Mouse (Mus musculus): ENCODE results near the gene Dedd2.
"Not testable (repeated sequence)": the region's sequence is repeated elsewhere in the genome, so short reads cannot be mapped to it uniquely, and the experiment has no call there.

Gene Dedd2

DNA sequence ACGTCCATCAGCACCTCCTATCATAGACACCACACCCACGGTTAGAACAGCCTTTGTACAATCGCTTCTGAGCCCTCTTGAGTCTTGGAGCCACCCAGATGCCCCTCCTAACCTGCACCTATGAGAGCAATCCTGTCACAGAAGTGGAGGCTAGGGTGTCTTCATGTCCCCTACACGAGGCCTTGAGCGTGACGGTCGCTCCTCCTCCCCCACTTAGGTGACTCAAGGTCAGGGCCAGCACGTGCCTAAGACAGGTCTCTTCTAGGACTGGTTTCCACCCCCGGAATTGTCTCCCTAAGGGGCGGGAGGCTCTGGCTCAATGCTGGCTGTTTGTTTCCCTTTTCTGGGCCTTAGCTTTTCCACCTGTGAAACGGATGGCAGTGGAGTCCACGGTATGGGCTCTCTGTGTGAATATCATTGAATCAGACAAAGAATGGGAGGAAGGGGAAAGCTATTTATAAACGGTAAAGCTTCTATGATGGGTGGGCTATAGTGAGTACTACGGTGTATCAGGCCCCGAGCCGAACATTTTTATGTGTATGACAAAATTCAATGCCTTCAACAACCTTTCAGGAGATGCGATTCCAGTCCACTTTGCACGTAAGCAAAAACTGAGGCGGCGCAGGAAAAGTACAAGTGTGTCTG, at the start of gene Dedd2:
TSS of gene Dedd2 (minus strand) at position 159 of the 645 bp plus-strand sequence.
- no peak for DNase-seq (ENCODE audit: low spot score)

DNA sequence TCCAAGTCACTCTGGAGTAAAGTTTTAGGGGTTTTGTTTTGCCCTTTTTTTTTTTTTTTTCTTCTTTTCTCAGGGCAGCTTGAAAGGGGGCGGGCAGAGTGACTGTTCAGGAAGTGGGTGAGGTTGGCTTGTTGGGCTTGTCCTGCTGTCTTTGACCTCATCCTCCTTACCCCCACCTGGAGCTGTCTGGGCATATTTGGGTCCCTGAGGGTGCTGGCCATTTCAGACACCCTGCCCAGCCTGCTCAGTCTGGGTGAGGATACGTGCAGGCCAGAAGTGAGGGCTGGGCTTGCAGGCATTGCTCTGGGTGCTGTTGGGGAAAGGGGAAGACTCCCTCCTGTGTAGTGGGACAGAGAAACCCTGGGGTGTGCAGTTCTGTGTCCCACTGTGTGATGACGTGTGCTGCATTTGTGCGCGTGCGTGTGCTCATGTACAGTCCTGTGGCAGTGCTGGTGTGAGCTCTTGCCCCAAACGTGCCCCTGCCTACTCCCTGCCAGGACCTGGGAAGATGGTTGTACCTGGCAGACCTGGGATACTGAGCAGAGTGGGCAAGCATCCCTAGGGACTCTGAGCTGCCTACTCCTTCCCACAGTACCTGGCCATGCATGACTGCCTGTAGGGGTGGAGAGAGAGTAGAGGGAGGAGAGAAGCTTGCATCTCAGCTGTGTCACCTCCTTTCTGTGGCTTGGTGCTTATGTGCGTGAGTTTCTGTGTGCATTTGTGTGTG, 49.3 kb upstream of the Dedd2 start:
- no peak for DNase-seq (ENCODE audit: low spot score)

DNA sequence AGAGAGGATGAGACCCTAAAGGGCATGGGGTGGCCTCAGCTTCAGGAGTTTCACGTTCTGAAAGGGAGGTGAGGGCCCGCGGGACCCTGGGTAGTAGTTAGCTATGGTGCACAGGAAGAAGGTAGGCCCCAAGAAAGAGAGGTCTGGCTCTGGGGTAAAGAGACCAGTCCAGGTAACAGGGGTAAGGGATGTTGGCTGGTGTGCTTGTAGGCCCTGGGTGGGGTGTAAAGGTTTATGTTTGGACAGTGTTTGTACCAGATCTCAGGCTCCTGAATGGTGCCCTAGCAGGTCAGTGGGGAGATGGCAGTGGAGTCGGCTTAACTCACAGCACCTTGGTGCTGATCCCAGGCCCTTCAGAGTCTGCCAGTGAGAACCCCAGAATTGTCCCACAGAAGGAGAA, 48.6 kb upstream of the Dedd2 start:
- no peak for DNase-seq (ENCODE audit: low spot score)

- no peak for DNase-seq (ENCODE audit: low spot score)
Observed at GRCm38 (mm10) chr7:25268588-25268987, 48.2 kb upstream of the Dedd2 start.

- DNase-seq (ENCODE audit: low spot score) = peak; percentile 93
Observed at GRCm38 (mm10) chr7:25267751-25268463, 47.5 kb upstream of the Dedd2 start.

DNA sequence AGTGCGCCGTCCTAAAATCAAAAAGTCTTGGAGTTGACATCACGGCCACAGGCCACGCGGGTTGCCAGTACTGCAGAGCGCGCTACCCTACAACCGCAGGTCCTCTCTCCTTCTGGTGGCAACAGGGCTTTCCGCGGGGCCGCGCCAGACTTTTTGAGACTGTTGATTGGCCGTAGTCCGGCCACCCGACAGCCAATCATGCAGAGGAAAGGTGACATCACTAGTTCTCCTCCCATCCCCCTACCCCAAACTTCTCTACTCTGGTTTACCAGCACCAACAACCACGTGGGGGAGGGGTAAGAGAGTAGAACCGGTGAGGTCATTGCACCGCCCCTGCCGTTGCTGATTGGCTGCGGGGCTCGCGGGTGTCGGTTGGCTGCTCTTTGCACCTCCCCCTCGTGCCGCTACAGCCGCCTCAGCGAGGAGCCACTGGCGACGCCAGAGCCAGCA, 46.9 kb upstream of the Dedd2 start, which contains the start of gene Cic:
TSS of gene Cic (plus strand) at position 404 of the 450 bp plus-strand sequence.
- DNase-seq (ENCODE audit: low spot score) = peak; percentile 90

GRCm38 (mm10) chr7:25266180-25266962, 46.0 kb upstream of the Dedd2 start:
- DNase-seq (ENCODE audit: low spot score) = no peak

DNA sequence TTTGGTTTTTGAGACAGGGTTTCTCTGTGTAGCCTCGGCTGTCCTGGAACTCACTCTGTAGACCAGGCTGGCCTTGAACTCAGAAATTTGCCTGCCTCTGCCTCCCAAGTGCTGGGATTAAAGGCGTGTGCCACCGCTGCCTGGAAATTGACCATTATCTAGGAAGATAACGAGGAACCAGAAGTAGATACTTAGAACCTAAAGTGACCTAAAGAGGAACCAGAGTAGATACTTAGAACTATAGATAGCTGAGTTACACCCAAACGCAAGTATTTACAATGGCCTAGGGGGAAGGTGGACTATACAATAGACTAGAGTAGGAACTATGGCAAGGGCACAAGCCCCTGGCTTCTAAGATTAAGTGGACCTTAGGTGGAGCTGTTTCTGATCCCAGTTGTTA, 45.3 kb upstream of the Dedd2 start:
- DNase-seq (ENCODE audit: low spot score) = not testable (repeated sequence)

- no peak for DNase-seq (ENCODE audit: low spot score)
Observed at GRCm38 (mm10) chr7:25263968-25264870, 43.8 kb upstream of the Dedd2 start.

DNA sequence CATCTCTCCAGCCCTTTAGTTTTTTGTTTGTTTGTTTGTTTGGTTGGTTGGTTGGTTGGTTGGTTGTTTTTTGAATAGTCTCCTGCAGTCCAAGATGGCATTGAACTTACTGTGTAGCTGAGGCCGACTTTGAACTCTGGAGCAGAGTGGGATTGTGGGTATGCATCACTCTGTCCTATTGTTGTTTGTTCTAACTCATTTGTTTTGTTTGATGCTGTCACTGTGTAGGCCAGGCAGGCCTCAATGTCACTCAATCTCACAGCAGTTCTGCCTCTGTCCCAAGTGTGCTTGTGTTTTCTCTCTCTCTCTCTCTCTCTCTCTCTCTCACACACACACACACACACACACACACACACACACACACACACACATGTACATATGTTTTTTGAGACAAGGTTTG, 41.5 kb upstream of the Dedd2 start:
- no peak for DNase-seq (ENCODE audit: low spot score)

DNA sequence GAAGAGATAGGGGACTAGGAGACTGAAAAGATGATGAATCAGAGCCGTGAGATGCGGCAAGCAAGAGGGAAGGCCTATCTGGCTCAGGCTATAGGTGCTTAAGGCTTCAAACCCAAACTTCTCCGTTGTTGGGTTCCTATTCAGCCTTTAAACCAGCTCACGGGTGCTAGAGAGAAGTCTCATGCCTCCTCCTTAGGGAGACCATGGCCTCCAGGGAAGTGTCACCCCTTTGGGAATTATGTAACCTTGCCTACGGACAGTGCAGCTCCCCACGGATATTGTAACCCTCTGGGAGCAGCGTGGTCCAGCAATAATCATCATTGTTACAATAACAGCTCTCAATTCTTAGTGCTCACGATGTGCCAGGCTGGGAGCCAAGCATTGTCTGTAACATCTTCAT, 31.4 kb upstream of the Dedd2 start:
- DNase-seq (ENCODE audit: low spot score) = no peak

GRCm38 (mm10) chr7:25251071-25251791, 30.8 kb upstream of the Dedd2 start:
- DNase-seq (ENCODE audit: low spot score) = no peak

- peak; percentile 91 for DNase-seq (ENCODE audit: low spot score)
Observed at GRCm38 (mm10) chr7:25250141-25250972, 29.9 kb upstream of the Dedd2 start, which contains the start of gene Erf. Gene Erf, minus strand, starts transcription at chr7:25250761.

DNA sequence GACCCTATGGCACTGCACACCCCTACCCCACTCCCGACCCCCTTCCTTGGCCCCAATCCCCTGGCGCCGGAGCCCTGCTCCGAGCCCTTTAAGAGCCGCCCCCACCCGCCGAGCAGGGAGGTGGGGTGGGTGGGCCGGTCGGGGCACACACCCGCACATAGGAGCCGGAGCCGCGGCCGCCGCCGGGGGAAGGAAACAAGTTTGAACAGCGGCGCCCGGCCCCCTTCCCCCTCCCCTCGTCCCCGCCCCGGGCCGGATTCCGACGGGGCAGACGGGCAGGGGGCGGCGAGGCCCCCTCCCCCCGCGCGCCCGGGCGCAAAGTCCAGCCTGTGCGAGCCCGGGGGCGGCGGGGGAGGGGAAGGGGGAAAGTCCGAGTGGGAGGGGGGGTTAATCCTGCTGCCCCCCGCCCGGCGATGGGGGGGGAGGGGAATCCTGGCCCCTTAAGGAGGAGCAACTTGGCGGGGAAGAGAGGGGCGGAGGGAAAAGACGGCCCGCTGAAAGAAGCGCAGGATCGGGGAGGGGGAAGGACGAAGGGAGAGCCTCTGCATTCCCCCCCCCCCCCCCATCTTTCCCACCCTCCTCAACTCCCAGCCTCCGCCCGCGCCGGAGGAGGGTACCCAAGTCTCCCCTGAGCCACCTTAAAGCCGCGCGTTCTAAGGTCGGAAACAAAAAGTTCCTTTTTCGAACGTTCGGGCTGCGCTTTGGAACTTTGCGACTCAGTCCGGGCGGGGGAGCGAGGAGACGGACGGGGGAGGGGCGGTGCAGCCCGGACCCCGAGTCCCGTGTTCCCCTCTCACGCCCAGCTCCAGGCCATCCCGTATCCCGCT, 29.1 kb upstream of the Dedd2 start:
- no peak for DNase-seq (ENCODE audit: low spot score)

- no peak for DNase-seq (ENCODE audit: low spot score)
Observed at GRCm38 (mm10) chr7:25248846-25249313, 28.5 kb upstream of the Dedd2 start.

DNA sequence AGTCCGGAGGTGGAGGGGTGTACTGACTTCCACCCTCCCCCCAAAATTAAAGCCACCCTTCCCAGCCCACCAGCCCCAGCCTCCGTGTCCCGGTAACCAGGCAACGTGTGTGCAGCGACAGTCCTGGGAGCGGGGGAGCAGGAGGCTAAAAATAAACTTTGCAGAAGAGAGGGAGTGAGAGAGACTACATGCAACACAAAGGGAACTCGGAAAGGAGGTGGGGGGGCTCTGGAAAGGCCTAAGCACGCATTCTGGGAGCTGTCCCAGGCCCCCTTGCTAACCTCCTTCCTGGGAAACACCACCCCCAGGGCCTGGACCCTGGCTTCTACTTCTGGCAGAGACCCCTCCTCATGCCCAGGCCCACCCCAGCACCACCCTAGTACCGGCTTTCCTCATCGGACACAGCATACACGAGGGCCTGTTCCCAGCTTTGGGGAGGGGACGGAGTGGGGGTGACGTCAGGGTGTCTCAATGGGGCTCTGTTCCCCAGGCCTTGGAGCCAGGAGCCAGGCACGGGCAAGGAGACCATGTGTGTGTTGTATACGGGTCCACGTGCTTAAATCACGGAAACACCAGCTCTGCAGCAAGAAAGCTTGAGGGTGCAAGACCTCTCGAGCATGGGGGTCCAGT, 27.7 kb upstream of the Dedd2 start:
- no peak for DNase-seq (ENCODE audit: low spot score)

DNA sequence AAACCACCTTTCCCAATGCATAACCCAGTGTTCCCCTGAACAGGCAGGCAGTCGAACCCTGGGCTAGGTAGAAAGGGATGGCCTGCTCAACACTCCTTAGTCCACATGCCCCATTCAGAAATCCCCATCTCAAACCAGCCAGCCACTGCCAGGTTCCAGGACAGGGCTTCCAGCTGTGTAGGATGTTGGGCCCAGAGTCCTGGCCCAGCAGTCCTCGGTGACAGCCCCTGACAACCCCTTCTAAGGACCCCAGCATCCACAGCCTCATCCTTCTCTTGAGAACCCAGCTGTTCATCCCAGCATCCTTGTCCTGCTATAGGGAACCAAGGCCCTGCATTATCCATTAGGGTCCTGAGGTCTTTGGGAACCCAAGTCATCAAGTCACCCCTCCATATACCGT, 27.1 kb upstream of the Dedd2 start:
- DNase-seq (ENCODE audit: low spot score) = no peak

DNA sequence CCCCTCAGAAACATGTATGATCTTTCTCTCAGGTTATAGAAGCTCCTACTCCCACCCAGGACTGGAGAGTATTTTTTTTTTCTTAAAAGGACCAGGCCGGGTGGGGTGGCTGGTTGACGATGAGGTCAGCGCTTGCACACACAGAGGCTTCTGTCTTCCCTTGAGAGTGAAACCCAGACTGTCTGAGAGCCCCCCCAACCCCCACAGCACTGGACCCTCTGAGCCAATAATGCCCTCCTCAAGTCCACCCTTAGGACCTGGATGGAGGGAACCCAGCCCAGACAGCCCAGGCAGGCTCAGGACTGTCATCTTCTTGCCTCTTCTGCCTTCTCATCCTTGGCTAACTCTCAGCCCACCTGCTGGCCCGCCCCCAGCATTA, 26.3 kb upstream of the Dedd2 start:
- DNase-seq (ENCODE audit: low spot score) = no peak
